Comparison of ENCODE assay signal across 15 mouse cellular contexts in genomic region chr9:59695451-59695813, GRCm38 (mm10). TPM values are rescaled to one million over a fixed set of nuclear protein-coding genes. Genes with fewer than 3 reads are reported as not detected.
DNase-seq lines count a peak whose midpoint lies in the region; ATAC-seq and TF ChIP-seq lines count a peak whose summit lies in the region.
"Had no signal": no experiment of that assay in that cellular context is flagged by ENCODE, and none has a peak within 500 bp of the region (broad histone marks: within the 10 kb centered on the region; RNA-seq: fewer than 3 reads in every experiment).

No protein-coding gene starts in this region.

- H3K4me1 ChIP-seq in lung, embryonic 14.5 days (ENCODE audit: insufficient read depth): peaks cover 7% of the 10 kb centered on the region
- peaks cover 36% of the 10 kb centered on the region for H3K4me1 ChIP-seq in small intestine, adult 2 months (ENCODE audit: control insufficient read depth, insufficient read depth, insufficient read length, low read length)
- H3K4me1 ChIP-seq in liver, embryonic 11.5 days (replicated peaks; ENCODE audit: control insufficient read depth, insufficient read depth, low read length): peaks cover 3% of the 10 kb centered on the region; the same call in 1 of the 2 replicates

- H3K9me3 ChIP-seq in lung, embryonic 14.5 days (ENCODE audit: low read depth, low read length): no peaks in the 10 kb centered on the region
- no peaks in the 10 kb centered on the region for H3K9me3 ChIP-seq in liver, embryonic 11.5 days (ENCODE audit: control insufficient read depth, low read length)
- H3K9me3 ChIP-seq: heart, embryonic 10.5 days; kidney, embryonic 15.5 days; liver, embryonic 12.5 days; neural tube, embryonic 15.5 days had no signal

- TF ChIP-seq CTCF in lung, embryonic 14.5 days (IDR thresholded peaks at IDR 0.05; ENCODE audit: low read depth): no peak
- TF ChIP-seq CTCF in small intestine, adult 2 months (IDR thresholded peaks at IDR 0.05; ENCODE audit: extremely low read depth, insufficient read length, insufficient replicate concordance, low read depth, low read length): no peak

- H3K27me3 ChIP-seq in lung, embryonic 14.5 days (ENCODE audit: insufficient read depth, low read length): no peaks in the 10 kb centered on the region
- no peaks in the 10 kb centered on the region for H3K27me3 ChIP-seq in small intestine, adult 2 months (ENCODE audit: control insufficient read depth, insufficient read depth, low read length)
- H3K27me3 ChIP-seq in liver, embryonic 11.5 days (replicated peaks; ENCODE audit: control insufficient read depth, insufficient read depth, low read length): no peaks in the 10 kb centered on the region; the same call in none of the 2 replicates
- H3K27me3 ChIP-seq: neural tube, embryonic 15.5 days; Patski had no signal

- intact Hi-C loops in gastrocnemius, postnatal 36 days (cut with DNase I): no loop called here

- H3K36me3 ChIP-seq in lung, embryonic 14.5 days (ENCODE audit: insufficient read depth): no peaks in the 10 kb centered on the region
- no peaks in the 10 kb centered on the region for H3K36me3 ChIP-seq in small intestine, adult 2 months (ENCODE audit: control insufficient read depth, insufficient read depth, low read length)
- H3K36me3 ChIP-seq in liver, embryonic 11.5 days (ENCODE audit: control insufficient read depth, insufficient read depth, low read length): no peaks in the 10 kb centered on the region
- H3K36me3 ChIP-seq: heart, embryonic 10.5 days; kidney, embryonic 15.5 days; liver, embryonic 12.5 days; neural tube, embryonic 15.5 days had no signal

- no peak overlapping the region for H3K4me3 ChIP-seq in lung, embryonic 14.5 days (ENCODE audit: low read depth, low read length)
- H3K4me3 ChIP-seq in small intestine, adult 2 months (ENCODE audit: low read depth, low read length): no peak overlapping the region
- H3K4me3 ChIP-seq in liver, embryonic 11.5 days (ENCODE audit: low read depth, low read length): no peak overlapping the region
- H3K4me3 ChIP-seq: heart, embryonic 10.5 days; kidney, embryonic 15.5 days; liver, embryonic 12.5 days; neural tube, embryonic 15.5 days had no signal

- ATAC-seq in lung, embryonic 14.5 days (ENCODE audit: insufficient read depth): no peak
- no peak for ATAC-seq in liver, embryonic 11.5 days (replicated peaks; ENCODE audit: low FRiP score)
- ATAC-seq: forebrain, embryonic 14.5 days; liver, embryonic 12.5 days; Patski had no signal

- peak; percentile 42 for DNase-seq in gastrocnemius, adult 18-20 months (ENCODE audit: low spot score)
- no peak for DNase-seq in gastrocnemius, postnatal 36 days
- no peak for DNase-seq in lung, embryonic 14.5 days
- no peak for DNase-seq in lung, postnatal 14 days
- DNase-seq in fibroblast of lung, adult 2 months (ENCODE audit: low read depth): peak; percentile 65
- no peak for DNase-seq in liver, embryonic 11.5 days (ENCODE audit: low spot score)
- no peak for DNase-seq in retina, embryonic 14.5 days (ENCODE audit: low spot score)
- DNase-seq: thymus, postnatal 25 days had no signal

- 24% methylated on average over 3 of the region's 3 CpGs for WGBS in lung, embryonic 14.5 days
- 49% methylated on average over 3 of the region's 3 CpGs for WGBS in small intestine, adult 2 months
- 52% methylated on average over 3 of the region's 3 CpGs for WGBS in liver, embryonic 11.5 days

- TF ChIP-seq POLR2A in small intestine, adult 2 months (IDR thresholded peaks at IDR 0.05; ENCODE audit: low read depth, low read length): no peak

- no peak overlapping the region for H3K4me2 ChIP-seq in lung, embryonic 14.5 days
- H3K4me2 ChIP-seq in liver, embryonic 11.5 days: no peak overlapping the region
- H3K4me2 ChIP-seq: kidney, embryonic 15.5 days; liver, embryonic 12.5 days; neural tube, embryonic 15.5 days had no signal

- no peak overlapping the region for H3K9ac ChIP-seq in lung, embryonic 14.5 days
- no peak overlapping the region for H3K9ac ChIP-seq in liver, embryonic 11.5 days (ENCODE audit: low read depth, low read length)
- H3K9ac ChIP-seq: kidney, embryonic 15.5 days; liver, embryonic 12.5 days; neural tube, embryonic 15.5 days had no signal

- peak overlapping the region; percentile 22; the same call in 1 of the 2 replicates for H3K27ac ChIP-seq in lung, embryonic 14.5 days (ENCODE audit: low read depth)
- peak overlapping the region; percentile 80; the same call in 1 of the 2 replicates for H3K27ac ChIP-seq in small intestine, adult 2 months (ENCODE audit: insufficient read depth, low read depth, low read length)
- no peak overlapping the region for H3K27ac ChIP-seq in liver, embryonic 11.5 days (ENCODE audit: low read depth, low read length)
- H3K27ac ChIP-seq: heart, embryonic 10.5 days; kidney, embryonic 15.5 days; liver, embryonic 12.5 days; neural tube, embryonic 15.5 days had no signal

RNA-seq across cellular contexts. Expression of gene Gramd2, which starts 15.5 kb away (rescaled TPM):
- total RNA-seq in gastrocnemius, adult 18-20 months (2021): under 1 TPM in 1 of 2 experiments, not detected in 1; 0.07 TPM
- under 1 TPM in 1 of 2 experiments, not detected in 1; 0.25 TPM for total RNA-seq in gastrocnemius, postnatal 36 days (2021)
- 3.1 and 4.6 TPM in 2 replicates for polyA plus RNA-seq in lung, embryonic 14.5 days (2014; fragmentation: Nextera tagmentation; extraction: Ambion mirVana)
- polyA plus RNA-seq in small intestine, adult 2 months (2012; rRNA removed): 4.6 and 6.4 TPM in 2 replicates
- polyA plus RNA-seq in liver, embryonic 11.5 days (2014; fragmentation: Nextera tagmentation; extraction: Ambion mirVana): 0.16 and 0.25 TPM in 2 replicates

RNA-seq across cellular contexts. Expression of gene Pkm, which starts 39.3 kb away (rescaled TPM):
- 1,000 to 10,000 TPM; 2,790 to 2,981 TPM for total RNA-seq in gastrocnemius, adult 18-20 months (2021)
- total RNA-seq in gastrocnemius, postnatal 36 days (2021): 1,000 to 10,000 TPM; 2,923 to 3,646 TPM
- 1,391 and 1,486 TPM in 2 replicates for polyA plus RNA-seq in lung, embryonic 14.5 days (2014; fragmentation: Nextera tagmentation; extraction: Ambion mirVana)
- 513 and 1,082 TPM in 2 replicates for polyA plus RNA-seq in small intestine, adult 2 months (2012; rRNA removed)
- polyA plus RNA-seq in liver, embryonic 11.5 days (2014; fragmentation: Nextera tagmentation; extraction: Ambion mirVana): 1,209 and 1,320 TPM in 2 replicates

RNA-seq across cellular contexts. Expression of gene Senp8, which starts 55.1 kb away (rescaled TPM):
- 10 to 100 TPM; 10.3 to 11.8 TPM for total RNA-seq in gastrocnemius, adult 18-20 months (2021)
- 1 to 10 TPM; 8.1 to 9.8 TPM for total RNA-seq in gastrocnemius, postnatal 36 days (2021)
- 11.0 and 11.4 TPM in 2 replicates for polyA plus RNA-seq in lung, embryonic 14.5 days (2014; fragmentation: Nextera tagmentation; extraction: Ambion mirVana)
- 0.75 and 1.5 TPM in 2 replicates for polyA plus RNA-seq in small intestine, adult 2 months (2012; rRNA removed)
- polyA plus RNA-seq in liver, embryonic 11.5 days (2014; fragmentation: Nextera tagmentation; extraction: Ambion mirVana): 9.8 and 10.9 TPM in 2 replicates

RNA-seq across cellular contexts. Expression of gene Myo9a, which starts 55.3 kb away (rescaled TPM):
- total RNA-seq in gastrocnemius, adult 18-20 months (2021): 1 to 10 TPM; 7.4 to 7.5 TPM
- 1 to 10 TPM; 7.4 to 8.3 TPM for total RNA-seq in gastrocnemius, postnatal 36 days (2021)
- polyA plus RNA-seq in lung, embryonic 14.5 days (2014; fragmentation: Nextera tagmentation; extraction: Ambion mirVana): 17.6 and 18.8 TPM in 2 replicates
- polyA plus RNA-seq in small intestine, adult 2 months (2012; rRNA removed): 0.08 and 0.37 TPM in 2 replicates
- polyA plus RNA-seq in liver, embryonic 11.5 days (2014; fragmentation: Nextera tagmentation; extraction: Ambion mirVana): 7.0 and 8.1 TPM in 2 replicates

Comparison
In these comparisons a context has a peak if more than half of its experiments do, and no peak if none do; other contexts are left out.
1. DNase-seq: peak in gastrocnemius, adult 18-20 months (single experiment) and fibroblast of lung, adult 2 months (single experiment); none in gastrocnemius, postnatal 36 days (0 of 2), lung, embryonic 14.5 days (single experiment), lung, postnatal 14 days (single experiment), liver, embryonic 11.5 days (single experiment) and retina, embryonic 14.5 days (single experiment).